Mouse (Mus musculus) hindbrain, embryonic 16.5 days (tissue): ENCODE measurements at regions not wholly inside any gene's neighbourhood (a gene's known extent, or its start where the extent isn't known, plus 50 kb on each side); places are given as distances from the start of the nearest gene placed in this dataset.
A peak's percentile ranks its signal among the peaks of the same experiment; 100 is the strongest.

ENCODE experiments used
- ATAC-seq: fragments of 200-750 bp; cut with Nextera tagmentation; 2 replicates; pipeline ENCODE4 v1.8.0; 2017; ENCODE audit warnings: moderate TSS enrichment, moderate library complexity
- H3K27ac ChIP-seq: fragments of 300-500 bp; sonication (generic); 2 replicates; pipeline ENCODE4 v1.5.1; 2014; ENCODE audit warnings: low read depth, mild to moderate bottlenecking, control low read depth, low read length, moderate library complexity
- H3K27me3 ChIP-seq: fragments of 300-500 bp; sonication (generic); replicated peaks from 2 replicates; pipeline ENCODE4 v1.6.1; 2014; ENCODE audit warnings: low read length; ENCODE audit not compliant: control insufficient read depth, insufficient read depth
- H3K36me3 ChIP-seq: fragments of 300-500 bp; sonication (generic); 2 replicates; pipeline ENCODE4 v1.6.1; 2014; ENCODE audit warnings: mild to moderate bottlenecking, low read length, moderate library complexity, mixed read lengths; ENCODE audit not compliant: control insufficient read depth, insufficient read depth
- H3K4me1 ChIP-seq: fragments of 300-500 bp; sonication (generic); 2 replicates; pipeline ENCODE4 v1.6.1; 2014; ENCODE audit warnings: low read depth, low read length; ENCODE audit not compliant: control insufficient read depth, insufficient read depth
- H3K4me2 ChIP-seq: fragments of 300-500 bp; sonication (generic); 2 replicates; pipeline ENCODE4 v1.6.1; 2014; ENCODE audit warnings: mild to moderate bottlenecking, low read length, control low read depth, moderate library complexity
- H3K4me3 ChIP-seq: fragments of 300-500 bp; sonication (generic); 2 replicates; pipeline ENCODE4 v1.5.1; 2014; ENCODE audit warnings: mild to moderate bottlenecking, low read length, control low read depth, moderate library complexity
- H3K9ac ChIP-seq: fragments of 300-500 bp; sonication (generic); 2 replicates; pipeline ENCODE4 v1.6.1; 2014; ENCODE audit warnings: low read depth, mild to moderate bottlenecking, control low read depth, low read length, moderate library complexity
- H3K9me3 ChIP-seq: fragments of 300-500 bp; sonication (generic); 2 replicates; pipeline ENCODE4 v1.6.1; 2014; ENCODE audit warnings: mild to moderate bottlenecking, low read length, moderate library complexity; ENCODE audit not compliant: control insufficient read depth
- WGBS: fragments of 180-500 bp; shearing (Covaris S2); extraction: QIAGEN DNeasy Blood & Tissue Kit; methylation state at CpG from one replicate; pipeline ENCODE4 v1.1.7; 2014; 5-methylcytosine and 5-hydroxymethylcytosine counted together

DNA sequence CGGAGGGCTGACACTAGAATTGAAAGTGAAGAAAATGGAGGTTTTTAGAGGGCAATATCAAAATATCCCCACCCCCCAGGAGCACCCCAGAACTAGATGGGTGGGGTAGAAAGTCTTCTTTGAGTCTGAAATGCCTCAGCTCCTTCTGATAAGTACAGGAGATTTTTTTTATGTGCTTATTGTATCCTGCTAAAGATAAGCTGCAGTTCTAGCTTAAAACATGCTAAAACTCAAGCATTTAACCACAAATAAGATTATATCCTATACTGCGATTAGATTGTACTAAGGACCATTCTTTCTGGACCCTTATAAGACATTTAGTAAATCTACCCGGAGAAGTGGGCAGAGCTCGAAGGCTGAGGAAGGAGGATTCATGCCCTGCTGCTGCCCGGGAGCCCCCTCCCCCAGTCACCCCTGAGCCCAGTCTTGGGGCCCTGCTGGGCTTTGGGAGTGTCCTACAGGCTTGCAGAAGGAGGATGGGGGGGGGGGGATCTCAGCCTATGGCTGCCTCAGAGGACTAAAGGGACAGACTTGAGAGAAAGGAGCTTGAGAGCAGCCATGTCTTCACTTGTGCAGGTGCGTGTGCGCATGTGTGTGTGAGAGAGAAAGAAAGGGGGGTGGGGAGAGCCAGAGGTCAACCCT is 61.5 kb upstream of the Galnt10 start:
- ATAC-seq = no peak
- H3K9ac ChIP-seq = peak overlapping the region; percentile 43; the same call in 1 of the 2 replicates
- no peaks in the 10 kb centered on the region for H3K36me3 ChIP-seq
- peak overlapping the region; percentile 19; the same call in 1 of the 2 replicates for H3K4me2 ChIP-seq
- H3K27me3 ChIP-seq = no peaks in the 10 kb centered on the region
- H3K4me3 ChIP-seq = no peak overlapping the region
- H3K27ac ChIP-seq = no peak overlapping the region; the same call in 1 of the 2 replicates
- WGBS = 15% methylated on average over 7 of the region's 7 CpGs
- no peaks in the 10 kb centered on the region for H3K9me3 ChIP-seq
- H3K4me1 ChIP-seq = peaks cover 19% of the 10 kb centered on the region

DNA sequence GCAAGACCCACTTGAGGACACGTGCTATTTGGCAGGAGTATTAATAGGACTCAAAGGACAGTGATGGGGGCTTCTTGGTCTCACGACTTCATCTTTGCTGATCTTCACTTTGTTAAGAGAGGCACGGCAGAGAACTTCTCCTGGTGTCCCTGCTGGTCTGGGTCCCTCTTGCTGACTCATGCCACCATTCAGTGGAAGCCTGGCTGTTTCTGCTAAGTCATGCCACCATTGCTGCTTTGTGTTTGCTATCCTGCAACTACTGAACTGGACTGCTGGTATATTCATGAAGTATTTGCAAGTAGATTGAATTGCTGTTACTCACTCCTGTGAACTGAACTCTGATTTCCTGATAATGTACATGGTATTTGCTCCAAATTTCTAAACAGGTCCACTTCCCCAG is 59.6 kb upstream of the Galnt10 start:
- 80% methylated on average over 3 of the region's 3 CpGs for WGBS
- no peak for ATAC-seq
- Histone ChIP-seq H3K27ac (no peak overlapping the region), H3K27me3 (no peaks in the 10 kb centered on the region), H3K4me3 (no peak overlapping the region), H3K4me1 (peaks cover 19% of the 10 kb centered on the region), H3K9me3 (no peaks in the 10 kb centered on the region), H3K4me2 (no peak overlapping the region), H3K9ac (no peak overlapping the region), H3K36me3 (no peaks in the 10 kb centered on the region)

DNA sequence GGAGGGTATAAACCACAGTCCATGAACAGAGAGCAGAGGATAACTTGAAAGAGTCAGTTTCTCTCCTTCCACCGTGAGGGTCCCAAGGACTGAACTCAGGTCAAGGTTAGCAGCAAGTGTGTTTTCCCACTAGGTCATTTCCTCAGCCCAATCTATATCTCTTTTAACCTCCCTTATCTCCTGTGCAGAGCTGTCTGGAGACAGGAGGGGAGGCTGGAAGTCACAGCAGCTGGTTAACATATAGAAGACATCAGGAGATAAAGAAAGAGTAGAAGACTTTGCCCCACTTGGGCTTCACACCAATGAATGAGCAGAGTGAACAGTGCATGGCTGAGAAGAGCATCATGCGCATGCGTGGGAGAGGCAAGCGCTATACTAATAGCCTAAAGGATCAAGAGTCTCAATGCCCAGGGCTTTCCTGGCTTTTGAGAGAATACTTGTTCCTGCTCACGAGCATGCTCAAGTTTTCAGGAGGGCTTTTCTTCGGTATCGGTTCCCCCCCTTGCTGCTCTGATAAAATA is 53.0 kb upstream of the Galnt10 start:
- Histone ChIP-seq H3K9ac (no peak overlapping the region), H3K36me3 (no peaks in the 10 kb centered on the region), H3K9me3 (no peaks in the 10 kb centered on the region), H3K4me1 (peaks cover 6% of the 10 kb centered on the region; the same call in 1 of the 2 replicates), H3K4me2 (no peak overlapping the region), H3K27ac (no peak overlapping the region), H3K27me3 (no peaks in the 10 kb centered on the region; the same call in 1 of the 2 replicates), H3K4me3 (no peak overlapping the region)
- ATAC-seq = no peak
- WGBS = 98% methylated on average over 7 of the region's 7 CpGs
